Mouse (Mus musculus): ENCODE measurements at regions not wholly inside any gene's neighbourhood (a gene's known extent, or its start where the extent isn't known, plus 50 kb on each side); places are given as distances from the start of the nearest gene placed in this dataset.

GRCm38 (mm10) chr11:114177789-114178188 lies 110.9 kb upstream of the Sdk2 start:
- TF ChIP-seq CTCF (IDR thresholded peaks at IDR 0.05; ENCODE audit: extremely low read depth, insufficient read depth, low read length) (no peak), POLR2A (IDR thresholded peaks at IDR 0.05; ENCODE audit: extremely low read depth, insufficient read depth, low read length) (no peak)
